Mouse (Mus musculus) midbrain, embryonic 16.5 days (tissue): Measurements from ENCODE around the gene Pdlim7. TPM values are rescaled to one million over a fixed set of nuclear protein-coding genes. Genes with fewer than 3 reads are reported as not detected.

ENCODE experiments used
- ATAC-seq: fragments of 200-750 bp; cut with Nextera tagmentation; 2 replicates; pipeline ENCODE4 v1.8.0; 2017; ENCODE audit warnings: moderate TSS enrichment
- H3K27ac ChIP-seq: fragments of 300-500 bp; sonication (generic); 2 replicates; pipeline ENCODE4 v1.5.1; 2014; ENCODE audit warnings: mild to moderate bottlenecking, low read length, mixed read lengths
- H3K27me3 ChIP-seq: fragments of 300-500 bp; sonication (generic); 2 replicates; pipeline ENCODE4 v1.6.1; 2014; ENCODE audit warnings: low read depth, low read length, mixed read lengths; ENCODE audit not compliant: control insufficient read depth, insufficient read depth
- H3K36me3 ChIP-seq: fragments of 300-500 bp; sonication (generic); 2 replicates; pipeline ENCODE4 v1.6.1; 2014; ENCODE audit warnings: mild to moderate bottlenecking, low read length, moderate library complexity, mixed read lengths; ENCODE audit not compliant: control insufficient read depth, insufficient read depth
- H3K4me1 ChIP-seq: fragments of 300-500 bp; sonication (generic); 2 replicates; pipeline ENCODE4 v1.6.1; 2014; ENCODE audit warnings: mild to moderate bottlenecking, low read length, mixed read lengths; ENCODE audit not compliant: control insufficient read depth, insufficient read depth
- H3K4me2 ChIP-seq: fragments of 300-500 bp; sonication (generic); 2 replicates; pipeline ENCODE4 v1.6.1; 2014; ENCODE audit warnings: mild to moderate bottlenecking, low read length, mixed read lengths
- H3K4me3 ChIP-seq: fragments of 300-500 bp; sonication (generic); 2 replicates; pipeline ENCODE4 v1.5.1; 2014; ENCODE audit warnings: low read depth, mild to moderate bottlenecking, low read length, moderate library complexity, mixed read lengths
- H3K9ac ChIP-seq: fragments of 300-500 bp; sonication (generic); 2 replicates; pipeline ENCODE4 v1.6.1; 2014; ENCODE audit warnings: low read depth, low read length, mixed read lengths
- H3K9me3 ChIP-seq: fragments of 300-500 bp; sonication (generic); replicated peaks from 2 replicates; pipeline ENCODE4 v1.6.1; 2014; ENCODE audit warnings: mild to moderate bottlenecking, low read length, mixed read lengths; ENCODE audit not compliant: control insufficient read depth, poor library complexity, severe bottlenecking
- WGBS: fragments of 180-500 bp; shearing (Covaris S2); extraction: QIAGEN DNeasy Blood & Tissue Kit; methylation state at CpG from one replicate; pipeline ENCODE4 v1.1.7; 2014; 5-methylcytosine and 5-hydroxymethylcytosine counted together
- polyA plus RNA-seq: library from polyadenylated mRNA; unstranded; fragments of >200 nt; fragmentation: Nextera tagmentation; extraction: Ambion mirVana; gene quantifications from 2 replicates; pipeline ENCODE4 v1.2.1, GENCODE M21; 2015

Gene Pdlim7
- polyA plus RNA-seq, 1 experiment from 2014 or later, result 158 TPM

DNA sequence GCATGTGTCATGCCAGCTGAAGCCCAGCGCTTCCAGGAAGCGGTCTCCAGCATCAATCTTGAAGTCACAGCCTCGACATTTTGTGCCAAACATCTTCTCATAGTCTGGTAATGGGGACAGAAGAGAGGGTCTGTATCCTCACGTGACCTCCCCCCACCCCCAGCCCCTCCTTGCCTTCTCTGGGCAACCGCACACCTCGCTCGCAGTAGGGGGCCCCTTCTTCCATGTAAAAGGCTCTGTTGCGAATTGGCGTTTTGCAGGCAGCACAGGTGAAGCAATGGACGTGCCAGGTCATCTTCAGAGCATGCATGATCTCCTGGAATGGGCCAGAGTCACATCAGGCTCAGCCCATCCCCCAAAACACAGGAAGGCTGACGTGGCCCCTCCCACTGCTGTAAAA lies 14.6 kb downstream of the Pdlim7 start:
- H3K27me3 ChIP-seq, result no peaks in the 10 kb centered on the region
- H3K36me3 ChIP-seq, result peaks cover 13% of the 10 kb centered on the region
- no peaks in the 10 kb centered on the region for H3K9me3 ChIP-seq
- H3K4me2 ChIP-seq, result no peak overlapping the region
- no peak overlapping the region for H3K9ac ChIP-seq
- no peak for ATAC-seq
- peaks cover 22% of the 10 kb centered on the region for H3K4me1 ChIP-seq
- H3K4me3 ChIP-seq, result no peak overlapping the region
- 52% methylated on average over 11 of the region's 11 CpGs for WGBS
- H3K27ac ChIP-seq, result no peak overlapping the region

DNA sequence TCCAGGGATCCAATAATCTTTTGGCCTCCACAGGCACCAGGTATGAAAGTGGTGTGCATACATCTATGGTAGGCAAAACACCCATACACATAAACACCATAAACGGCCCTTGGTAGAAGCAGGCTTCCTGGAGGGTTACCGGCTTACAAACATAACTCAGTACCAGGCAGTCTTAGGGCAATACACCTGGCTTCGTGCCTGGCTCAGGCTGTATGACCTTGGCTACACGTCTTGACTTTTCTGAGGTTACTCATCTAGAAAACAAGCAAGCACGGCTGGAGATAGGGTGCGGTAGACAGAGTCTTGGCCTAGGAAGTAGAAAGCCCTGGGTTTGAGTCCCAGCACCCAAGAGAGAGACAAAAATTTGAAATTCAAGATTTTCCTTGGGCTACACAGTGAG lies 16.8 kb downstream of the Pdlim7 start:
- no peaks in the 10 kb centered on the region for H3K27me3 ChIP-seq
- no peak overlapping the region for H3K4me3 ChIP-seq
- H3K4me1 ChIP-seq, result peaks cover 22% of the 10 kb centered on the region
- H3K36me3 ChIP-seq, result 0 out of 2 replicates have a peak, but pooled peaks cover 3% of the 10 kb centered on the region
- H3K4me2 ChIP-seq, result no peak overlapping the region
- H3K27ac ChIP-seq, result no peak overlapping the region; the same call in 1 of the 2 replicates
- no peak for ATAC-seq
- no peaks in the 10 kb centered on the region for H3K9me3 ChIP-seq
- H3K9ac ChIP-seq, result no peak overlapping the region
- WGBS, result 90% methylated on average over 6 of the region's 6 CpGs

DNA sequence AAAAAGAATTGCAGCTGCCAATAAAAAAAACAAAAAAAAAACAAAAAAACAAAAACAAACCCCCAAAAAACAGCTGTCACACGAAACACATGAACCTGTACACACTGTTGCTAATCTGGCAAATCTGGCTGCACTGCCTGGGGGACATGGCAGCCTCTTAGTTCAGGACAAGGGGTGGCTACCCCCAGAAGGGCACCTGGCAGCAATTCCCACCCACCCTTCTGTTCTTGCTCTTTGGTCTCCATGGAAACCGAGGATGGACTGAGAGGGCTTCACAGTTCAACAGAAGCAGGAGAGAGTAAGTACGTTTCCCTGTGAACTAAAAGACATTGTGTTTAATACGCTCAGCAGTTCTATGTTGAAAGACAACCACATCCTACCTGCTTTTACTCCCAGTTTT lies 17.8 kb downstream of the Pdlim7 start:
- Histone ChIP-seq H3K4me3 (no peak overlapping the region), H3K27me3 (no peaks in the 10 kb centered on the region), H3K4me2 (no peak overlapping the region), H3K27ac (peak overlapping the region; percentile 39; the same call in 1 of the 2 replicates), H3K4me1 (peaks cover 22% of the 10 kb centered on the region), H3K9ac (no peak overlapping the region), H3K36me3 (0 out of 2 replicates have a peak, but pooled peaks cover 3% of the 10 kb centered on the region), H3K9me3 (no peaks in the 10 kb centered on the region)
- no peak for ATAC-seq
- WGBS, result 14% methylated on average over 4 of the region's 4 CpGs

DNA sequence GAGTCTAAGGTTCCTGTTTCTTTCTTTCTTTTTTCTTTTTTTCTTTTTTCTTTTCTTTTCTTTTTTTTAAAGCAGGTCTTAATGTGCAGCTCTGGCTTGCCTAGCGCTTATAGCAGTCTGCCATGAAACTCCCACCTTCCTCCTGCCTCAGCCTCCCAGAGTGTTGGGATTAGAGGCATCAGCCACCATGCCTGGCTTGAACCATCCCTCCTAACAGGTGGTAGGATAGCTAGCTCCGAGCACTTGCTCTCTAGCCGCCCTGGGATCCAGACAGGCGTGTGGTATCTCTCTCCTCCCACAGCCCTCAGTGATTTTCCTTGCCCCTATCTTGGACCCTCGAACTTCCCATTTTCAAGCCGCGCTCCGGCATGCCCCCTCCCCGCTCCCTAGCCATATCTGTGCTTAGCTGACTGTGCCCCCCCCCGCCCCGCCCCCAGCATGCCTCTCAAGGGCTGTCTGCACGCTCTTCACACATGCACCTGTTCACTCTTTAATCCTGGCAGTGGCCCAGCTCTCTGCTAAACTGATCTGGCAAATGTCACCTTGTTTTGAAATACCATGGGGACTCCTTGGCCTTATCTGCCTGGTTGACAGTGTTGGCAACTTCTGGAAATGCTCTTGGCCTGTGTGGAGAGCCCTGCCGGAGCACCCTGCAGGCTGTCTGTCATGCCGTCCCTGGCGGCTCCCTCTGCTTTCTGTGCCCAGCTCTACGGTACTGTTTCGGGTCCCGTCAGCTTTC lies 18.4 kb downstream of the Pdlim7 start:
- Histone ChIP-seq H3K36me3 (0 out of 2 replicates have a peak, but pooled peaks cover 3% of the 10 kb centered on the region), H3K9me3 (no peaks in the 10 kb centered on the region), H3K9ac (no peak overlapping the region), H3K27me3 (no peaks in the 10 kb centered on the region), H3K4me3 (no peak overlapping the region), H3K4me1 (peaks cover 22% of the 10 kb centered on the region), H3K4me2 (no peak overlapping the region), H3K27ac (peak overlapping the region; percentile 35; the same call in 1 of the 2 replicates)
- ATAC-seq, result 0 out of 2 replicates have a peak, but pooled peaks have one; percentile 21
- WGBS, result 10% methylated on average over 18 of the region's 18 CpGs

- Histone ChIP-seq H3K27ac (no peak overlapping the region), H3K4me1 (peaks cover 22% of the 10 kb centered on the region), H3K27me3 (no peaks in the 10 kb centered on the region), H3K4me2 (no peak overlapping the region), H3K9me3 (no peaks in the 10 kb centered on the region), H3K9ac (no peak overlapping the region), H3K36me3 (no peaks in the 10 kb centered on the region), H3K4me3 (no peak overlapping the region)
- no peak for ATAC-seq
- WGBS, result 21% methylated on average over 2 of the region's 2 CpGs
These were observed 19.2 kb downstream of the Pdlim7 start for GRCm38 (mm10) chr13:55494257-55494656.

GRCm38 (mm10) chr13:55487578-55488498 lies 25.6 kb downstream of the Pdlim7 start, which contains the start of gene Dbn1:
Dbn1 (minus strand) TSS chr13:55488111.
- peaks cover 37% of the 10 kb centered on the region for H3K4me1 ChIP-seq
- H3K4me2 ChIP-seq, result peak within 1 kb of the TSS; percentile 99
- no peaks in the 10 kb centered on the region for H3K36me3 ChIP-seq
- H3K9ac ChIP-seq, result peak within 1 kb of the TSS; percentile 100
- H3K27me3 ChIP-seq, result no peaks in the 10 kb centered on the region
- WGBS, result under 1% methylated on average over 30 of the region's 83 CpGs
- no peaks in the 10 kb centered on the region for H3K9me3 ChIP-seq
- ATAC-seq, result peak; percentile 76
- peak within 1 kb of the TSS; percentile 100 for H3K27ac ChIP-seq
- peak within 1 kb of the TSS; percentile 83 for H3K4me3 ChIP-seq

- Histone ChIP-seq H3K27ac (peak overlapping the region; percentile 100), H3K27me3 (no peaks in the 10 kb centered on the region), H3K4me2 (peak overlapping the region; percentile 99), H3K4me3 (peak overlapping the region; percentile 83), H3K9ac (peak overlapping the region; percentile 100), H3K9me3 (no peaks in the 10 kb centered on the region), H3K4me1 (peaks cover 43% of the 10 kb centered on the region), H3K36me3 (peaks cover 5% of the 10 kb centered on the region)
- peak; percentile 55 for ATAC-seq
- under 1% methylated on average over 29 of the region's 29 CpGs for WGBS
These were observed 26.4 kb downstream of the Pdlim7 start for GRCm38 (mm10) chr13:55486916-55487577.

- H3K36me3 ChIP-seq, result peaks cover 13% of the 10 kb centered on the region
- ATAC-seq, result no peak
- peak overlapping the region; percentile 83 for H3K4me3 ChIP-seq
- WGBS, result 21% methylated on average over 14 of the region's 14 CpGs
- H3K27ac ChIP-seq, result peak overlapping the region; percentile 100
- no peaks in the 10 kb centered on the region for H3K9me3 ChIP-seq
- peak overlapping the region; percentile 99 for H3K4me2 ChIP-seq
- peak overlapping the region; percentile 100 for H3K9ac ChIP-seq
- H3K27me3 ChIP-seq, result no peaks in the 10 kb centered on the region
- peaks cover 43% of the 10 kb centered on the region for H3K4me1 ChIP-seq
These were observed 27.3 kb downstream of the Pdlim7 start for GRCm38 (mm10) chr13:55486029-55486794.
